Mouse (Mus musculus) brain, embryonic 14.5 days (tissue): ENCODE measurements at regions not wholly inside any gene's neighbourhood (a gene's known extent, or its start where the extent isn't known, plus 50 kb on each side); places are given as distances from the start of the nearest gene placed in this dataset.

Experiments used
- CTCF ChIP-seq: fragments of 200-500 bp; IDR thresholded peaks from 2 replicates; pipeline ENCODE4 v1.5.1; 2012; ENCODE audit warnings: inconsistent platforms, mild to moderate bottlenecking, moderate library complexity, borderline replicate concordance; ENCODE audit not compliant: insufficient read depth, insufficient read length; ENCODE audit errors: extremely low read depth
- POLR2A ChIP-seq: fragments of 200-500 bp; IDR thresholded peaks from 2 replicates; pipeline ENCODE4 v1.6.1; 2012; ENCODE audit warnings: mild to moderate bottlenecking, inconsistent platforms, borderline replicate concordance; ENCODE audit not compliant: poor library complexity, insufficient read depth, insufficient read length, severe bottlenecking; ENCODE audit errors: extremely low read depth

DNA sequence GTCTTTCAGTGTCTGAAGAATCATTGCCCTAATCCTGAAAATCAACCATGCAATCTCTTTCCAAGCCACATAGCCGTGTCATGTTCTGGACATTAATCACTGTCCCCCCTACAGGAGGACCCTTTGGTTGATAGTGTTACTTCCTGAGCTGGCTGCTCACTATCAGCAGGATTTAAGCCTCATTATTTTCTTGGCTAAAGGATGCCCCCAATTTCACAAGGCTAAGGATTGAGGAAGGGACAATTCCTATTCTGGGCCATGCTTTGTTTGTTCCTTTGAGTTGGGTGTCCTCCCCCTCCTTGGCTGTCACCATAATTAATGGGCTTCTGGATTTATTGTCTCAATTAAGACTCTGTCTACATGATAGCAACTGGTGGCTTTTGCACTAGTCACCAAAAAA is 241.9 kb downstream of the Ankrd16 start:
- TF ChIP-seq POLR2A (no peak), CTCF (no peak)
